13 mouse cellular contexts compared by ENCODE assay signal in genomic region chr7:16819794-16820193, GRCm38 (mm10). TPM values are rescaled to one million over a fixed set of nuclear protein-coding genes. Genes with fewer than 3 reads are reported as not detected.
DNase-seq lines count a peak whose midpoint lies in the region; ATAC-seq lines count a peak whose summit lies in the region.
"Had no signal": no experiment of that assay in that cellular context is flagged by ENCODE, and none has a peak within 500 bp of the region (broad histone marks: within the 10 kb centered on the region; RNA-seq: fewer than 3 reads in every experiment).

No protein-coding gene starts in this region.

- no peak overlapping the region for H3K4me2 ChIP-seq in kidney, embryonic 15.5 days
- no peak overlapping the region for H3K4me2 ChIP-seq in kidney, embryonic 16.5 days (replicated peaks; ENCODE audit: low read depth, low read length)
- H3K4me2 ChIP-seq in liver, embryonic 16.5 days (ENCODE audit: low read depth, low read length) = peak overlapping the region; percentile 47
- H3K4me2 ChIP-seq: lung, embryonic 14.5 days had no signal

- no peak overlapping the region for H3K4me3 ChIP-seq in kidney, embryonic 15.5 days (replicated peaks)
- H3K4me3 ChIP-seq in kidney, embryonic 16.5 days (ENCODE audit: low read length) = no peak overlapping the region
- H3K4me3 ChIP-seq in liver, embryonic 16.5 days (ENCODE audit: low read depth, low read length) = peak overlapping the region; percentile 15; the same call in 1 of the 2 replicates
- H3K4me3 ChIP-seq: myocyte had no signal

- H3K27me3 ChIP-seq in kidney, embryonic 15.5 days = no peaks in the 10 kb centered on the region
- H3K27me3 ChIP-seq in kidney, embryonic 16.5 days (ENCODE audit: insufficient read depth, low read length) = no peaks in the 10 kb centered on the region
- H3K27me3 ChIP-seq in liver, embryonic 16.5 days (ENCODE audit: control insufficient read depth, insufficient read depth, low read depth, low read length) = no peaks in the 10 kb centered on the region

- H3K36me3 ChIP-seq in kidney, embryonic 15.5 days = peaks cover 24% of the 10 kb centered on the region
- peaks cover 15% of the 10 kb centered on the region for H3K36me3 ChIP-seq in kidney, embryonic 16.5 days (ENCODE audit: insufficient read depth, low read length)
- H3K36me3 ChIP-seq in liver, embryonic 16.5 days (ENCODE audit: control insufficient read depth, insufficient read depth) = peaks cover 17% of the 10 kb centered on the region

- 72% methylated on average over 5 of the region's 5 CpGs for WGBS in kidney, embryonic 15.5 days
- WGBS in kidney, embryonic 16.5 days = 82% methylated on average over 5 of the region's 5 CpGs
- WGBS in liver, embryonic 16.5 days (ENCODE audit: insufficient replicate concordance) = 11% methylated on average over 5 of the region's 5 CpGs

- 0 out of 2 replicates have a peak overlapping the region, but pooled peaks have one; percentile 3 for H3K27ac ChIP-seq in kidney, embryonic 15.5 days
- no peak overlapping the region for H3K27ac ChIP-seq in kidney, embryonic 16.5 days (ENCODE audit: low read length)
- H3K27ac ChIP-seq in liver, embryonic 16.5 days (ENCODE audit: low read length) = peak overlapping the region; percentile 31
- H3K27ac ChIP-seq: kidney, postnatal 0 days had no signal

- H3K9ac ChIP-seq in kidney, embryonic 15.5 days = no peak overlapping the region
- H3K9ac ChIP-seq in kidney, embryonic 16.5 days (replicated peaks; ENCODE audit: low read length) = no peak overlapping the region
- peak overlapping the region; percentile 38 for H3K9ac ChIP-seq in liver, embryonic 16.5 days (ENCODE audit: low read depth, low read length)
- H3K9ac ChIP-seq: lung, embryonic 14.5 days had no signal

- no peaks in the 10 kb centered on the region for H3K9me3 ChIP-seq in kidney, embryonic 15.5 days (replicated peaks)
- H3K9me3 ChIP-seq in kidney, embryonic 16.5 days (ENCODE audit: low read length) = no peaks in the 10 kb centered on the region
- H3K9me3 ChIP-seq in liver, embryonic 16.5 days (replicated peaks; ENCODE audit: control insufficient read depth, low read length) = no peaks in the 10 kb centered on the region

- H3K4me1 ChIP-seq in kidney, embryonic 15.5 days = peaks cover 59% of the 10 kb centered on the region
- peaks cover 32% of the 10 kb centered on the region for H3K4me1 ChIP-seq in kidney, embryonic 16.5 days (ENCODE audit: insufficient read depth, low read length)
- peaks cover 62% of the 10 kb centered on the region for H3K4me1 ChIP-seq in liver, embryonic 16.5 days (ENCODE audit: control insufficient read depth, low read depth, low read length)

- peak; percentile 53 for DNase-seq in c-Kit-positive CD71-positive TER-119-negative erythroid progenitor cells, embryonic 14.5 days (ENCODE audit: low read depth)
- DNase-seq in thymus, adult 18-20 months = no peak
- DNase-seq in testis, postnatal 10 days (ENCODE audit: low spot score) = no peak
- DNase-seq: gastrocnemius, postnatal 10 days; heart, postnatal 14 days; lung, embryonic 14.5 days; retina, postnatal 1 day had no signal

- no peak for ATAC-seq in kidney, embryonic 15.5 days (replicated peaks; ENCODE audit: low FRiP score)
- ATAC-seq in kidney, embryonic 16.5 days (ENCODE audit: low FRiP score, low TSS enrichment) = no peak
- peak; percentile 68 for ATAC-seq in erythroblast, adult 5-6 weeks (replicated peaks; ENCODE audit: low FRiP score, poor library complexity, severe bottlenecking)
- ATAC-seq in liver, embryonic 16.5 days (ENCODE audit: low read depth) = peak; percentile 71

RNA-seq across cellular contexts. Expression of gene Fkrp, which starts 3.3 kb away (rescaled TPM):
- 32.0 and 34.1 TPM in 2 replicates for polyA plus RNA-seq in kidney, embryonic 15.5 days (2015; fragmentation: Nextera tagmentation; extraction: Ambion mirVana)
- 36.3 and 36.6 TPM in 2 replicates for polyA plus RNA-seq in kidney, embryonic 16.5 days (2015; fragmentation: Nextera tagmentation; extraction: Ambion mirVana)
- total RNA-seq in erythroblast, adult 5-6 weeks (2015; ENCODE audit: low replicate concordance) = 2.5 and 4.2 TPM in 2 replicates
- total RNA-seq in erythroblast, adult 5-6 weeks (2017; ENCODE audit: low replicate concordance) = 3.1 and 8.0 TPM in 2 replicates
- 7.8 and 8.9 TPM in 2 replicates for polyA plus RNA-seq in liver, embryonic 16.5 days (2015; fragmentation: Nextera tagmentation; extraction: Ambion mirVana)

RNA-seq across cellular contexts. Expression of gene Strn4, which starts 4.1 kb away (rescaled TPM):
- 91.5 and 99.8 TPM in 2 replicates for polyA plus RNA-seq in kidney, embryonic 15.5 days (2015; fragmentation: Nextera tagmentation; extraction: Ambion mirVana)
- polyA plus RNA-seq in kidney, embryonic 16.5 days (2015; fragmentation: Nextera tagmentation; extraction: Ambion mirVana) = 98.4 and 111 TPM in 2 replicates
- total RNA-seq in erythroblast, adult 5-6 weeks (2015; ENCODE audit: low replicate concordance) = 21.5 and 22.4 TPM in 2 replicates
- 34.3 and 69.7 TPM in 2 replicates for total RNA-seq in erythroblast, adult 5-6 weeks (2017; ENCODE audit: low replicate concordance)
- 27.4 and 29.8 TPM in 2 replicates for polyA plus RNA-seq in liver, embryonic 16.5 days (2015; fragmentation: Nextera tagmentation; extraction: Ambion mirVana)

RNA-seq across cellular contexts. Expression of gene Prkd2, which starts 22.9 kb away (rescaled TPM):
- polyA plus RNA-seq in kidney, embryonic 15.5 days (2015; fragmentation: Nextera tagmentation; extraction: Ambion mirVana) = 14.6 and 17.7 TPM in 2 replicates
- 16.2 and 17.8 TPM in 2 replicates for polyA plus RNA-seq in kidney, embryonic 16.5 days (2015; fragmentation: Nextera tagmentation; extraction: Ambion mirVana)
- total RNA-seq in erythroblast, adult 5-6 weeks (2015; ENCODE audit: low replicate concordance) = 4.6 and 18.8 TPM in 2 replicates
- total RNA-seq in erythroblast, adult 5-6 weeks (2017; ENCODE audit: low replicate concordance) = 2.5 and 5.1 TPM in 2 replicates
- polyA plus RNA-seq in liver, embryonic 16.5 days (2015; fragmentation: Nextera tagmentation; extraction: Ambion mirVana) = 2.8 and 3.6 TPM in 2 replicates

RNA-seq across cellular contexts. Expression of gene Slc1a5, which starts 38.7 kb away (rescaled TPM):
- 46.9 and 48.6 TPM in 2 replicates for polyA plus RNA-seq in kidney, embryonic 15.5 days (2015; fragmentation: Nextera tagmentation; extraction: Ambion mirVana)
- 49.2 and 51.0 TPM in 2 replicates for polyA plus RNA-seq in kidney, embryonic 16.5 days (2015; fragmentation: Nextera tagmentation; extraction: Ambion mirVana)
- total RNA-seq in erythroblast, adult 5-6 weeks (2015; ENCODE audit: low replicate concordance) = 655 and 701 TPM in 2 replicates
- total RNA-seq in erythroblast, adult 5-6 weeks (2017; ENCODE audit: low replicate concordance) = 713 and 810 TPM in 2 replicates
- 101 and 119 TPM in 2 replicates for polyA plus RNA-seq in liver, embryonic 16.5 days (2015; fragmentation: Nextera tagmentation; extraction: Ambion mirVana)

RNA-seq across cellular contexts. Expression of gene Dact3, which starts 55.3 kb away (rescaled TPM):
- polyA plus RNA-seq in kidney, embryonic 15.5 days (2015; fragmentation: Nextera tagmentation; extraction: Ambion mirVana) = 2.6 TPM in 2 replicates
- 2.0 and 2.1 TPM in 2 replicates for polyA plus RNA-seq in kidney, embryonic 16.5 days (2015; fragmentation: Nextera tagmentation; extraction: Ambion mirVana)
- total RNA-seq in erythroblast, adult 5-6 weeks (2015; ENCODE audit: low replicate concordance) = not detected in 2 replicates
- not detected in 2 replicates for total RNA-seq in erythroblast, adult 5-6 weeks (2017; ENCODE audit: low replicate concordance)
- polyA plus RNA-seq in liver, embryonic 16.5 days (2015; fragmentation: Nextera tagmentation; extraction: Ambion mirVana) = 0.05 and 0.12 TPM in 2 replicates

Comparison
In these comparisons a context has a peak if more than half of its experiments do, and no peak if none do; other contexts are left out.
1. ATAC-seq: peak in erythroblast, adult 5-6 weeks (single experiment) and liver, embryonic 16.5 days (single experiment); none in kidney, embryonic 15.5 days (single experiment) and kidney, embryonic 16.5 days (single experiment).